Mouse (Mus musculus) cerebellum, postnatal 10 days (tissue): ENCODE results near the gene Pln.
A peak's percentile ranks its signal among the peaks of the same experiment; 100 is the strongest.

Experiments
- DNase-seq, 2 experiments: peaks; one replicate each; pipeline ENCODE4 v3.0.0; 2021; ENCODE audit warnings: mixed read lengths in 2 of 2

Gene Pln

GRCm38 (mm10) chr10:53337162-53337923, at the start of gene Pln:
Gene Pln (plus strand): TSS chr10:53337667.
- DNase-seq: no peak

- DNase-seq: peak; percentile 22 to 34
Observed at GRCm38 (mm10) chr10:53305867-53306266, 31.6 kb upstream of the Pln start.

- DNase-seq: no peak
Observed at GRCm38 (mm10) chr10:53306674-53307073, 30.8 kb upstream of the Pln start.

GRCm38 (mm10) chr10:53323367-53323766, 14.1 kb upstream of the Pln start:
- no peak for DNase-seq

- DNase-seq: no peak
Observed at GRCm38 (mm10) chr10:53324663-53325062, 12.8 kb upstream of the Pln start.

- no peak for DNase-seq
Observed at GRCm38 (mm10) chr10:53326367-53326766, 11.1 kb upstream of the Pln start.

GRCm38 (mm10) chr10:53329257-53329656, 8.2 kb upstream of the Pln start:
- no peak for DNase-seq

GRCm38 (mm10) chr10:53332752-53333151, 4.7 kb upstream of the Pln start:
- no peak for DNase-seq

GRCm38 (mm10) chr10:53335266-53335665, 2.2 kb upstream of the Pln start:
- no peak for DNase-seq

GRCm38 (mm10) chr10:53335974-53336373, 1.5 kb upstream of the Pln start:
- DNase-seq: peak; percentile 50 to 53

GRCm38 (mm10) chr10:53339045-53339444, 1.6 kb downstream of the Pln start:
- DNase-seq: no peak

GRCm38 (mm10) chr10:53341288-53341965, 4.0 kb downstream of the Pln start:
- DNase-seq: peak; percentile 22 to 47

- no peak for DNase-seq
Observed at GRCm38 (mm10) chr10:53342166-53342728, 4.8 kb downstream of the Pln start.

GRCm38 (mm10) chr10:53343384-53343783, 5.9 kb downstream of the Pln start:
- DNase-seq: no peak

- no peak for DNase-seq
Observed at GRCm38 (mm10) chr10:53343865-53344264, 6.4 kb downstream of the Pln start.

- DNase-seq: no peak
Observed at GRCm38 (mm10) chr10:53345508-53345907, 8.0 kb downstream of the Pln start.

GRCm38 (mm10) chr10:53346506-53346905, 9.0 kb downstream of the Pln start:
- peak; percentile 75 to 83 for DNase-seq

GRCm38 (mm10) chr10:53346916-53347315, 9.4 kb downstream of the Pln start:
- DNase-seq: no peak

- DNase-seq: peak; percentile 72 to 86
Observed at GRCm38 (mm10) chr10:53347787-53348755, 10.6 kb downstream of the Pln start.

GRCm38 (mm10) chr10:53349254-53349653, 11.8 kb downstream of the Pln start:
- DNase-seq: no peak

- DNase-seq: no peak
Observed at GRCm38 (mm10) chr10:53353665-53354064, 16.2 kb downstream of the Pln start.

- DNase-seq: no peak
Observed at GRCm38 (mm10) chr10:53359016-53359415, 21.5 kb downstream of the Pln start.

GRCm38 (mm10) chr10:53364311-53364710, 26.8 kb downstream of the Pln start:
- no peak for DNase-seq
